Mouse (Mus musculus) E14TG2a.4 (cell line): Measurements from ENCODE around the gene Gm45140.

Source experiments
- CTCF ChIP-seq: conservative IDR thresholded peaks from 2 replicates; pipeline ENCODE4 v1.5.1; 2014; ENCODE audit warnings: low read length
- NANOG ChIP-seq: IDR thresholded peaks from 2 replicates; pipeline ENCODE4 v1.6.1; 2014; ENCODE audit warnings: borderline replicate concordance, low read length, mixed read lengths

- no peak for TF ChIP-seq CTCF
- no peak for TF ChIP-seq NANOG
Measured at GRCm38 (mm10) chr6:87835695-87836094, at the start of gene Gm45140.
